Mouse (Mus musculus) lung, postnatal 10 days (tissue): Measurements from ENCODE around the gene Mtmr3.

Source experiments
- DNase-seq: peaks from one replicate; pipeline ENCODE4 v3.0.0; 2021

The Mtmr3 gene

DNA sequence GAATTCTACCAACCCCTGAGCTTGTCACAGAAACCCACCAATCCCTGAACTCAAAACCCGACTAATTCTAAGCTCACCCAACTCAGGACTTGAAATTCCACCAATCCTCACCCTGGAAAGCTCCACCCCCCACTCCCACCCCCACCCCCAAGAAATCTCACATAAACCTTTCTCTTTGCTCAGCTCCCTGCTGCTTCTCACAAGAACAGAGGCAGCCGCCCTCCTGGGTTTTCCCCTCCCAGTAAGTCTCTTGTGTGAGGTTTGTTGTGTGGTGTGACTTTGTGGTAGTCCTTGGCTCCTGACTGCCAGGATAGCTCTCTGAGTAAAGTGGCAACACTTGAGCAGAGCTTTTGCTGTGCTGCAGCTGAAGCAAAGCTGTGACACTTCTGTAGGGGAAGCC lies 131.8 kb downstream of the Mtmr3 start:
- no peak for DNase-seq

DNA sequence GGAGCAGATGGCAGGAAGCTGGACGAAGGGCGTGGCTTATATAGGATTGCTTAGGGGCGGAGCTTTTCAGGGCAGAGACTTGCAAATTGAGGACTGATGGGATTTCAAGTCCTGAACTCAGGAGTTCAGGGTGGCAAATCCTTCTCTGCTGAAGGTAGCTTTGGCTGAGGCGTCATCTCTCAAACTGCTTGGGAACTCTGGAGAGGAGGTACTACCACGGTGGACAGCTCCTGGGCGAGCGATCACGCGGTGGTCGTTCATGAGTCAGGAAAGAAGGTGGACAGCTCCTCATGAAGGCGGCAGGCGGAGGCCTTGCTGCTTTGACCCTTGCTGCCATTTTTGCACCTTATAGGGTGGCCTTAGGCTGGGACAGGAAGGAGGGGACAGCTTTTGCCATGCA lies 133.5 kb downstream of the Mtmr3 start:
- no peak for DNase-seq

DNA sequence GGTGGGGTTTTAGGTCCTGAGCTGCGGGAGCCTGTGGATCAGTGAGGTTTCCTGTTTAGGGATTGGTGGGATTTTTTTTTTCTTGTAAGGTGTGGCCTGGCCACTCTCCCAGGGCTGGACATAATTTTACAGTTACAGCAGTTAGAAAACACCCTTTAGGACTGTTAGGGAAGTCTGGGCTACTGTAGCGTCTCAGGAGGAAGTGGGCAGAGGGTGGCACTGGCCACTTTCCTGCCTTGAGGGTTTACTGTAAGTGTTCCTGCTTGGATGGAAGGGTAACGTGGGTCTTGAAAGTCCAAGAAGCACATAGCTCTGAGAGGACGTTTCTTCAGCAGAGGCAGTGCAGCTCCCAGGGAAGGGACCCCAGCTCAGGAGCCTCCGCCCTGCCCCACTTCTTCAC lies 134.0 kb downstream of the Mtmr3 start:
- no peak for DNase-seq

DNA sequence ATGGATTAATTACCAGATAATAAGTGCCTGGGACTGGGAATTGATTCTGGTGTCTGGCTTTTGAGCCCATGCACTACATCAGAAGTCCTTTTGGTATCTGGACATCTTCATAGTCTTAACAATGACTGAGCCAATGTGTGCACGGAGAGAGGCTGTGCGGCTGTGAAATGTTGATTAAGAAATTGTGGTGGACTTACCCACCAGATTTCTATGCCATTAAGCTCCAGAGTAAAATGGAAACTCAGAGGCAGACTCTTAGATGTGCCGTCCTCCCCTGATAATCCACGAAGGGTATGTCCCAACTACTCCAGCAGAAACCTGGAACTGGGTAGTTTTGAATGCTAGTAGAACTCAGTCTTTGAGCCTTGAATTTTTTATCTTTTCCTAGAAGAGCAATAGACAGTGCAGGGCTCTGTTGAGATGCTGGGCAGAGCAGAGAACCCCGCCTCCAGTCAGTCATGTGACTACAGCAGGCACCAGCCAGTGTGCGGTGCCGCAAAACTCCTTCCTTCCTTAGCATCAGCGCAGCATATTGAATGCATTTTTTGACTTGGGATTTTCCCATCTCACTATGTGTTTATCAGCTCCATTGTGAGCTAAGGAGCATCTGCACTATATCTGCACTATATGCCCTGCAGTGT lies 139.6 kb downstream of the Mtmr3 start:
- no peak for DNase-seq

DNA sequence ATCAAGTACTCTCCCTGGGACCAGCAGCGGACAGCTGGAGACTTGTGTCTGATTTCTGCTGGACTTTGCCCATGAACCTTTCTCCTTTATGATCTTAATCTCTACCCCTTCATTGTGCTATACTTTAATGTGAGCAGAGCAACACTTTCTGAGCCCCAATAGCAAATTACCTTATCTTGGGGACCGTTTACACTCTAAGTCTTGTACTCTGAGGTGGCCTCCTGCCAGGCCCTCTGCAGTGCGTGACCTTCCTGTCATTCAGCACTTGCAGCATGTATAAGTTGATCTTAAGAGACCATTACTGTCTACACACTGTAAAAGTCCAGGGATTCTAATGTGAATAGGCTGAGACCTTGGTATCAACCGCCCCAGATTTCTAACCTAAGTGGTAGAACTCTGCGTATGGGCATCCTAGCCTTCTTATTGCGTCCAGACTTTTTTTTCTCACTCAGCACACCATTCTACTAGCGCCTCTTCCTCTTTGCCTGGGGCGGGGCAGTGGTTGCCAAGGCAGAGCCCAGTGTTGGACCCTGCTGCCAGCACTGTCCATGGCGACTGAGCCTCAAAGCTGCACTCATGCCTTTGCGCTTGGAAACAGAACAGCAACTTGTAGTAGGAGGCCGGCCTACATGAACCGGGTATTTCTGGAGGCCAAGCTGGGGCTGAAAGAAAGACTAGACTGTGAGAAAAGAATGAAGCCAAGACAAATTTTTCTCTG lies 142.0 kb downstream of the Mtmr3 start:
- DNase-seq, result no peak

DNA sequence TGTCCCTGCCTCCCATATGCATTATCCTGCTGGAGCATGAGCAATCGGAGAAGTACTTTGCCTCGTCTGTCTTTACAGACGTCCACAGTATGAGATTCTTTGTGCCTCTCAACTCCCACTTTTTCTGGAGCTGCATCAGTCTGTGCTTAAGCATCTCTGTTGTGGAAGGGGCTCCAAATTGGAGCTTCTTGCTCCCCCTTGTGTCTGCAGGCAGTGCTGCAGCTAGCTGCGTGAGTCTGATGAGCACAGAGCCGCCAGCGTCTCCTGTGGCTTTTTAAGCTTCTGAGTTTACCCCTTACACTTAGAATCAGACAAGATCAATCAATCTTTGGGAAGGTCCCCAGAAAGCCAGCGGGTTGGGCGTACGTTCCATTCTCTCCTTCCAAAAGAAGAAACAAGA lies 143.5 kb downstream of the Mtmr3 start:
- DNase-seq, result peak; percentile 74

DNA sequence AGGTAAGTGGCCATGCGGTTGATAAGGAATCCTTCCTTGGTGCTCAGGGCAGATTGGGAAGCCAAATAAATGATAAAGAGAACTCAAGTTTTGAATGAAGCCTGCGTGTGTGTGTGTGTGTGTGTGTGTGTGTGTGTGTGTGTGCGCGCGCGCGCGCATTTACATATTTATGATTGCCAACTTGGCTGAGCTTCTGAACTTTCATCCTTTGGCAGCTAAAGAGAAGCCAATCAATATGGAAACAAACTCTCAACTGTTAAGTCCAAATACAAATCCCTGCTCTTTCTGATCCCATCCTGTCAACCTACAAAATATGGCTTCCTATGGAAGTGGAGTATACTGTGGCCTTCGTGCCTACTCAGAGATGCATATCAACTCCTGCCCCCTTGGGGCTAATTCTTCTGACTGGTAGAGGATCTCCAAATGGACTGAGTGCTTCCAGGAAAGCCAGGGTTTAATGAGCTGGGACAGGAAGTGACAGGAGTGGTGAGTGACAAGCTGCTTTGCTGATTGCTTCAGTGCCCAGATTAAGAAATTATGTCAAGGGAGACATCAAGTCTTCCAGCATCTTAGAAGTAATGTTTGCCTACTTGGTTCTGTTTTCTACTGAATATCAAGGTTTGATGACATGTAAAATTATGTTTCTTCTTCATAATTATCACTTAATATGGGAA lies 148.3 kb downstream of the Mtmr3 start:
- DNase-seq, result no peak

DNA sequence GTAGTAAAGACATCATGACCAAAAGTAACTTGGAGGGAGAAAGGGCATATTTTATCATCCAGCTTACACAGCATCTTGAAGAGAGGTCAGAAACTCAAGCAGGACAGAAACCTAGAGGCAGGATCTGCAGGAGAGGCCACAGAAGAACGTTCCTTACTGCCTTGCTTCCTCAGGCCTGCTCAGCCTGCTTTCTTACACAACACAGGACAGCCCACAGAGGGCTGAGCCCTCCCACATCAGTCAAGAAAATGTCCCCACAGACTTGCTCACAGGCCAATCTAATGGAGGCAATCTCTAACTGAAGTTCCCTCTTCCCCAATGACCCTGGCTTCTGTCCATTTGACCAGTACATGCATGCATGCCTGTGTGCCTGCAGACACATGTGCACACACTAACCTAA lies 152.4 kb downstream of the Mtmr3 start:
- DNase-seq, result no peak

DNA sequence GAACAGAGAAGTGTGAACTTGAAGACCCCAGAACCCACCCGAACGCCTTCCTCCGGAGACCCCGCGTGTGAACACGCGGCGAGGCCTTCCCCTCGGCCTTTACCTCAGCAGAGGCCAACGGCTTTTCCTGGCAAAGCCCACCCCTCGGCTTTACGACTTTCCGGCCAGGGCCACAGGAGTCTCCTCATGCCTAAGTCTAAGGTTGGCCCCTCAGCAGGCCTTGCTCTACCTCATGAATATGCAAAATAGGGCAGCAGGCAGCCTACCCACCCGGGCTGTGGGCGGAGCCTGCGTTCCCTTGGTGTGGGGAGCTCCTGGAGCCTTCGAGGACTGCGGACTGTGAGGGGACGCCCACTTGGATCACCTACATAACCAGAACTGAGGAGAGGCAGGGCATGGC lies 153.7 kb downstream of the Mtmr3 start, which contains the start of gene Hormad2:
Gene Hormad2, minus strand, starts transcription at position 128 of the 400 bp plus-strand sequence.
- DNase-seq, result peak; percentile 30

DNA sequence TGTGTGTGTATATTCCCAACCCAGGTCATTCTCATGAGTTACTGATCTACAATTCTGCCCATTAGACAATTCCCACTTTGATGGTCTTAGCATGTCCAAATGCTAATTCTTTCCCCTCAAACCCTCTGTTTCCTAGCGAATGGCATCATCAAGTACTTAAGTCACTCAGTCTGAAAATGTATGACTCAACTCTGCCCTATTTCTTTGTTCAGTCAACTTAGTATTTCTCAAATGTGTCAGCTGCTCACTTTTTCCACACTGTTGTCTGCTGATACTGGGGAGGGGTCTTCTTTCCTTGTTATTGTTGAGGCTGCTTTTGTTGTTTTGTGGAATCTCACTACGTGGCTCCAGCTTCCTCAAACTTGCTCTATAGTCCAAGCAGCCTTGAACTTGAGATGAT lies 156.5 kb downstream of the Mtmr3 start:
- DNase-seq, result no peak

DNA sequence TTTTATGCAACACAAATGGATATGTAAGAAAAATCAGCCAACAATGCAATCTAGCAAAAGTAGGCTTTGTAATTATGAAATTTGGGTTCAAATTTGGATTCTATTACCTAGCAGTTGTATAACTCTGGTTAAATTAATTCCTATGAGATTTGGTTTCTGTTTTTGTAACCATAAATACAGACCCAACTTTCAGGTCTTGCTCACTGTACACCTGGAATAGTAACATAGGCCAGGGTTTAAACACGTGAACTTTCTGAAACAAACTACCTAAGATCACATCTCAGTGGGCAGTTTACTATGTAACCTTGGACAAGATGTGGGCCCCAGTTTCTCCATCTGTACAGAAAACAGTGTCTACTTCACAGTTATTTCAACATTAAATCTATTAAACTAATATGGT lies 157.3 kb downstream of the Mtmr3 start:
- no peak for DNase-seq

DNA sequence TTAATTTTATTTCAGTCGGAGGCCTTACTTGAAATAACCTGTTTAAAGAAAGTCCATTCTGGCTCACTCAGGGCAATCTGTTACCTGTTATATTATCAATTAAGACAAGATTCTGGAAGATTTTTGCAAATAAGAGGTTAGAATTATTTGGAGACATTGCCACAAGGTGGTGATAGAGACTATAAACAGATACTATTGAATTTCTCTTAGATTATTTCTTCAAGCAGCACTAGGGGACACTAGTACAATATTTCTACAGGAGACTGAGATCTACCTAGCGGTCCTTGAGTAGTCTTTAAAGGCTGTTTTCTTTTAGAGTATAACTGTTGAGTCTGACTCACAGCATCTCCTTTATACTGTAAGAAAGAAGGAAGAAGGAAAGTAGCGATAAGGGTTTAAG lies 158.0 kb downstream of the Mtmr3 start:
- peak; percentile 10 for DNase-seq

DNA sequence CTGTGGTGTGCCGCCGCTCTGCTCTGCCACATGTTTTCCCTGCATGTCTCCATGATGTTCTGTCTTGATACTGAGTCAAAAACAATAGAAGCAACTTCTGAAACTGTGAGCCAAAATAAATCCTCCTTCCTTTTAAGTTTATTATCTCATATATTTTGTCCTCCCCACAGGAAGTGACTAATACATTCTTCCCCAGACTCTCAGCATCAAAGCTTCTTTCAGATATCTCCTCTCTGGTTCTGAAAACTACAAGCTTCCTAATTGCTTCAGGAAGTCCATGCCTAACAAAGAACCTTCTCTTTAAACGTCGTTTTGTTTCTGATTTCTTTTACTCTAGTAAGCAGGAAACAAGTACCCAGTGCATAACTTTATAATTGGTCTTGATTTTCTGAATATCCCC lies 160.2 kb downstream of the Mtmr3 start:
- no peak for DNase-seq
